Mouse (Mus musculus) embryonic facial prominence, embryonic 14.5 days (tissue): ENCODE results near the gene Vsig8. TPM values are rescaled to one million over a fixed set of nuclear protein-coding genes. Genes with fewer than 3 reads are reported as not detected.

Experiments
- ATAC-seq: fragments of 200-750 bp; cut with Nextera tagmentation; 2 replicates; pipeline ENCODE4 v1.8.0; 2017; ENCODE audit warnings: low read depth, moderate number of reproducible peaks, moderate TSS enrichment
- DNase-seq: peaks from one replicate; pipeline ENCODE4 v3.0.0-alpha.2; 2015; ENCODE audit warnings: low spot score
- H3K27ac ChIP-seq: fragments of 300-500 bp; sonication (generic); replicated peaks from 2 replicates; pipeline ENCODE4 v1.5.1; 2014; ENCODE audit warnings: low read depth, mild to moderate bottlenecking, low read length, moderate library complexity
- H3K27me3 ChIP-seq: fragments of 300-500 bp; sonication (generic); replicated peaks from 2 replicates; pipeline ENCODE4 v1.6.1; 2014; ENCODE audit warnings: low read length; ENCODE audit not compliant: control insufficient read depth, insufficient read depth
- H3K36me3 ChIP-seq: fragments of 300-500 bp; sonication (generic); 2 replicates; pipeline ENCODE4 v1.6.1; 2014; ENCODE audit warnings: low read length, mixed read lengths; ENCODE audit not compliant: control insufficient read depth, insufficient read depth
- H3K4me1 ChIP-seq: fragments of 300-500 bp; sonication (generic); 2 replicates; pipeline ENCODE4 v1.6.1; 2014; ENCODE audit warnings: antibody characterized with exemption, low read length; ENCODE audit not compliant: control insufficient read depth, insufficient read depth
- H3K4me2 ChIP-seq: fragments of 300-500 bp; sonication (generic); 2 replicates; pipeline ENCODE4 v1.6.1; 2014; ENCODE audit warnings: low read depth, mild to moderate bottlenecking, low read length, moderate library complexity, mixed read lengths
- H3K4me3 ChIP-seq: fragments of 300-500 bp; sonication (generic); 2 replicates; pipeline ENCODE4 v1.5.1; 2014; ENCODE audit warnings: low read depth, mild to moderate bottlenecking, low read length
- H3K9ac ChIP-seq: fragments of 300-500 bp; sonication (generic); 2 replicates; pipeline ENCODE4 v1.6.1; 2014; ENCODE audit warnings: low read depth, mild to moderate bottlenecking, low read length, moderate library complexity, mixed read lengths
- H3K9me3 ChIP-seq: fragments of 300-500 bp; sonication (generic); 2 replicates; pipeline ENCODE4 v1.6.1; 2016; ENCODE audit warnings: low read length; ENCODE audit not compliant: control insufficient read depth
- WGBS: fragments of 180-500 bp; shearing (Covaris S2); extraction: QIAGEN DNeasy Blood & Tissue Kit; methylation state at CpG from one replicate; pipeline ENCODE4 v1.1.7; 2014; 5-methylcytosine and 5-hydroxymethylcytosine counted together
- polyA plus RNA-seq: library from polyadenylated mRNA; unstranded; fragments of >200 nt; fragmentation: Nextera tagmentation; extraction: Ambion mirVana; gene quantifications from 2 replicates; pipeline ENCODE4 v1.2.1, GENCODE M21; 2014

The Vsig8 gene
- polyA plus RNA-seq, 1 experiment from 2014 or later = 1.6 TPM

DNA sequence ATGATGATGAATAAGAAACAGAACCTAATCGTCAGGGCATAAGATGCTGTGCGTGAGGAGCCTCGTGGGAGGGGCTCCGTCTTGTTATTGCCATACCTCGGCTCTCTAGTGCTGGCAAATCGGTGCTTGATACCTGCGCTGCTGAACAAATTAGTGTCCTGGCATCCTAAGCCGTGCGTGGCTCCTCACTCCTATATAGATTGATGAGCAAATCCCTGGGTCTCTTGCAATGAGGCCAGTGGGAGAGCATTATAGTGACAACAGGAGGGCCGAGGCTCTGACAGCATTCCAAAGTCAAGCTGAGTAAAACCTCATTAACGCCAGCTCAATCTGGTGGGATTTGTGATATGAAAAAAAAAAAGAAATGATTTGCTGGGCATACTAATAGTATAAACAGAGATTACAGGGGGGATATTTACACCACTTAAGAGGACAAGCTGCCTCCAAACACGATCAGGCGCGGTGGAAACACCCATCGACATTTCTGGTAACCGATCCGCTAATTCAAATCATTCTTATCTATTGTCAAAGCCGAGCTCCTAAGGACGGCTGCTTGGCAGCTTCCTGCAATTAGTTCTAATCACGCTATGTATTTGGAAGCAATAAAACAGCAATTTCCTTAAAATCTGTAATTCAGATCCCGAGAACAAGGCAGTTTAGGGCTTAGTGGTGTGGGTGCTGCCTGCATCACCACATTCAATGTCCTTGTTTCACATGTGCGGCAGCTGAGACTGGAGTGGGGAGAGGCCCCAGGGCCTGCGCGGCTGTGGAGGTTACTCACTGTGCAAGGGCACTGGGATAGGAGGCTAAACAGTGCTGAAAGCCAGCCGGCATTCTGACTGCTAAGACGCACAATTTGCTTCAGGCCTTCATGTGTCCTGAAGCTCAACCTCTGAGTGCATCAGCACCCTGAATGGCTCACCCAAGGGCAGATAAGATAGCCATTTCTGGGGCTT, 30.2 kb downstream of the Vsig8 start:
- no peaks in the 10 kb centered on the region for H3K9me3 ChIP-seq
- DNase-seq (no peak), ATAC-seq (no peak)
- no peak overlapping the region for H3K4me3 ChIP-seq
- no peak overlapping the region for H3K4me2 ChIP-seq
- H3K27me3 ChIP-seq = peaks cover 11% of the 10 kb centered on the region; the same call in 1 of the 2 replicates
- no peaks in the 10 kb centered on the region for H3K36me3 ChIP-seq
- 28% methylated on average over 26 of the region's 26 CpGs for WGBS
- no peak overlapping the region for H3K9ac ChIP-seq
- no peak overlapping the region for H3K27ac ChIP-seq
- H3K4me1 ChIP-seq = no peaks in the 10 kb centered on the region

DNA sequence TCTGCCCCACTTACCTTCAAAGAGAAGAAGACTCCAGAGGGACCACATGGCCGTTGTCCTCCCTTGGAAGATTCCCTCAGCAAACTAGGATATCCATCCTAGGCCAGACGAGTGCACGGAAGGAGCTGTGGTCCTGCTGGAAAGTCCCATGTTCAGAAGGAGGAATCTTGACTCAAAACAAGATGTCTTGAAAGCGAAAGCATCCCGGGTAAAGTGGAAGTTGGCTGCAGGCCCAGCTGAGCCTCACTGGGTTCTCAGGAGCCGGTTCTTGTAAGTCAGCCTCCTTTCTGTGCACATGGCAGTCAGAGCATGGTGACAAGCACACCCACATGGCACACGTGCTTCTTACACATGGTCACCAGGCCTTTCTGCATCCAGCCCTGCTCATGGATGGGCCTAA, 34.6 kb downstream of the Vsig8 start, which contains the start of gene Slamf8:
TSS of gene Slamf8 (minus strand) at position 184 of the 400 bp plus-strand sequence.
- DNase-seq (peak; percentile 44), ATAC-seq (no peak)
- H3K4me1 ChIP-seq = no peaks in the 10 kb centered on the region
- WGBS = 70% methylated on average over 7 of the region's 7 CpGs
- H3K4me3 ChIP-seq = no peak within 1 kb of the TSS
- H3K9me3 ChIP-seq = no peaks in the 10 kb centered on the region
- H3K36me3 ChIP-seq = no peaks in the 10 kb centered on the region
- no peak within 1 kb of the TSS for H3K27ac ChIP-seq
- no peak within 1 kb of the TSS for H3K4me2 ChIP-seq
- H3K27me3 ChIP-seq = peaks cover 5% of the 10 kb centered on the region; the same call in 1 of the 2 replicates
- no peak within 1 kb of the TSS for H3K9ac ChIP-seq

DNA sequence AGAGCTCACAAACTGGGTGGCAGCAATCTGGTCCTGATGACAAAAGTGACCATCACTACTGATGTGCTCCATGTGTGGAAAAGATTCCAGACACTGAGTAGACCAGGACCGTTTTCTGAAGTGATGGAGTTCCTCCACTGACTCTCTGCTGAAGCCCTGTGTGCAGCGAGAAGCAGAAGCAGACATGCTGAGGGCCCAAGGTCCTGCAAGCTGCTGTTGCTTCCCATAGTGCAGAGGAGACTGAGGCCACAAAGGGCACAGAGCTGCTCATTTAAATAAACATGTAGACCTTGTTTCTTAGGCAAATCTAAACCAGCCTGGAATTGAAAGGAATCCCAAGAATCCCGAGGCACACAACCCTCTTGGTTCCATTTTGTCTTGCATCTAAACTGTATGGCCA, 37.6 kb downstream of the Vsig8 start:
- WGBS = 51% methylated on average over 3 of the region's 3 CpGs
- no peak for DNase-seq
- ATAC-seq = no peak

DNA sequence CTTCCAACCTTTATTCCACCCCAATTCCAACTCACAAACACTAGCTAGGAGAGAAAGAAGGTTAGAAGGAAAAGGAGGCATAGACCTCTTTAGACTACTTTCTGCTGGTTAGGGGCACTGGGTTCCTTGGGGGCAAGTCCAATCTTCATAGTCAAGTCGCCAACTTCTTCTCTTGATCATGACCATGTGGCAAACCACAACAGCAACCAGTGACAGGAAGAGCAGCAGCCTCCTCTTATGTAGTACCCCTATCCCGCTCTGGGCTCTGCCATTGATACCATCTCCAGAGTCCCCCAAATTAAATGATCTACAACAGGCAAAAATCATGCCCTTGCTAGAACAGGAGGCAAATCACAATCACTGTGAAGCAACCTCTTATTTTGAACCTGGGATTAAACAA, 38.2 kb downstream of the Vsig8 start:
- Histone ChIP-seq H3K4me3 (no peak overlapping the region), H3K4me2 (no peak overlapping the region), H3K27me3 (no peaks in the 10 kb centered on the region; the same call in 1 of the 2 replicates), H3K4me1 (no peaks in the 10 kb centered on the region), H3K36me3 (no peaks in the 10 kb centered on the region), H3K9me3 (no peaks in the 10 kb centered on the region), H3K27ac (no peak overlapping the region), H3K9ac (no peak overlapping the region)
- no peak for DNase-seq
- 76% methylated on average over 2 of the region's 2 CpGs for WGBS
- no peak for ATAC-seq

More for the DNA sequence above, 37.6 kb downstream of the Vsig8 start:
- Histone ChIP-seq H3K4me2 (no peak overlapping the region), H3K9me3 (no peaks in the 10 kb centered on the region), H3K36me3 (no peaks in the 10 kb centered on the region), H3K4me3 (no peak overlapping the region), H3K27me3 (no peaks in the 10 kb centered on the region; the same call in 1 of the 2 replicates), H3K27ac (no peak overlapping the region), H3K4me1 (no peaks in the 10 kb centered on the region), H3K9ac (no peak overlapping the region)

DNA sequence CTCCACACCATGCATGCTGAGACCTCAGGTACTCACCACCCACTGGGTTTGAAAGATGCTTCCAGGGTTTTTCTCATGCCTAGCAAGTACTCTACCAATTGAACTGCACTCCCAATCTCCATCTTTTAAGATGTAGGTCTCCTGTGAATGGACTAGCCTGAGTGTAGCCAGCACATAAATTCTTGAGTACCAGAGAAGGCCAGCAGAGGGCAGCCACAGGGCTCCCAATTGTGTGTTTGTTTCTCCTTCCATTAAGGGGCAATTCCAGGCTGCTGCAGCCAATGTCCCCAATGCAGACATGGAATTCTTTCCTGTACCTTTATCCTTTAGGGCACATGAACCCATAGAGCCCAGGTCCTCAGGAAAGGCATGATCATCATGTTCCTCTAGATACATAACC, 38.8 kb downstream of the Vsig8 start:
- H3K27me3 ChIP-seq = no peaks in the 10 kb centered on the region; the same call in 1 of the 2 replicates
- DNase-seq = no peak
- H3K4me3 ChIP-seq = no peak overlapping the region
- H3K36me3 ChIP-seq = no peaks in the 10 kb centered on the region
- H3K4me1 ChIP-seq = no peaks in the 10 kb centered on the region
- no peak for ATAC-seq
- no peaks in the 10 kb centered on the region for H3K9me3 ChIP-seq
- H3K4me2 ChIP-seq = no peak overlapping the region
- no peak overlapping the region for H3K9ac ChIP-seq
- H3K27ac ChIP-seq = no peak overlapping the region

DNA sequence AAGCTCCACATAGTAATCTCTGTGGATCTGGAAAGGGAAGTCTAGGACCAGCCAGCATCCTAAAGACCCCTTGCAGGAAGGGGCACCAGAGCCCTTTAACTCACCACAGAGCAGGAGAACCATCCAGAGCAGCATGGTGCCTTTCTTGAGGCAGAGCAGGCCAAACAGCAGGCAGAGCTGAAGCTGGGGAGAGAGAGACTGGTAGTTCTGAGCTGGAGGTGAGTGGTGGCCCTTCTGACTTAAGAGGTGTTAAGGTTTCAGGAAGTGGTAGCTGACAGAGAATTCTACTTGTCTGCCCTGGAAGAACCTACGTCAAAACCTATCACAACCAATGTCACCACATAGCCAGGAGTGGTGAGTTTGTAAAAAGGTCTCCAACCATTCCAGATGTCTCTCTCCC, 46.6 kb downstream of the Vsig8 start, which contains the start of gene Fcrl6:
TSS of gene Fcrl6 (minus strand) at position 226 of the 400 bp plus-strand sequence.
- DNase-seq (no peak), ATAC-seq (no peak)
- Histone ChIP-seq H3K36me3 (no peaks in the 10 kb centered on the region), H3K4me2 (no peak within 1 kb of the TSS), H3K27ac (no peak within 1 kb of the TSS), H3K4me3 (no peak within 1 kb of the TSS), H3K9ac (no peak within 1 kb of the TSS), H3K27me3 (no peaks in the 10 kb centered on the region; the same call in 1 of the 2 replicates), H3K9me3 (no peaks in the 10 kb centered on the region), H3K4me1 (no peaks in the 10 kb centered on the region)
- WGBS = 50% methylated on average over 1 of the region's 1 CpGs

DNA sequence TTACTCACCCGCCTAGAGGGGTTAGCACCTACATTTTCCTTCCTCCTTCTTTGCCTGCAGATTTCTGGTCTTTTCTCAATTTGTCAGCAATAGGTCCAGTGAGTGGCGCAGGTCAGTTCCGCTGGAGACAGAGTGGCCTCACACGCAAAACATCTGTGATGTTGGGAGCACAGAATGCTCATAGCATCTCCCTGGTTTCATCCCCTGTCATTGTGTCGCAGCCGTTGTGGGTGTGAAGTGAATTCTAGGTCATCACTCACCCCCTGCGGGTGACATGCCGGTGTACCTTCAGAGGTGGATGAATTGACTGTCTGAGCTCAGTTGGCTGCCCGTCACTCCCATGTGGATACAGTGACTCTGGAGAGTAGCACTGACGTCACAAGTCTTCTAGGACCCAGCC, 55.6 kb downstream of the Vsig8 start:
- no peak overlapping the region for H3K4me3 ChIP-seq
- ATAC-seq = no peak
- no peak overlapping the region for H3K4me2 ChIP-seq
- DNase-seq = no peak
- H3K27ac ChIP-seq = no peak overlapping the region
- 81% methylated on average over 10 of the region's 10 CpGs for whole genome bisulfite sequencing
- no peak overlapping the region for H3K9ac ChIP-seq
- H3K36me3 ChIP-seq = no peaks in the 10 kb centered on the region
- no peaks in the 10 kb centered on the region for H3K27me3 ChIP-seq
- H3K4me1 ChIP-seq = no peaks in the 10 kb centered on the region
- H3K9me3 ChIP-seq = no peaks in the 10 kb centered on the region

DNA sequence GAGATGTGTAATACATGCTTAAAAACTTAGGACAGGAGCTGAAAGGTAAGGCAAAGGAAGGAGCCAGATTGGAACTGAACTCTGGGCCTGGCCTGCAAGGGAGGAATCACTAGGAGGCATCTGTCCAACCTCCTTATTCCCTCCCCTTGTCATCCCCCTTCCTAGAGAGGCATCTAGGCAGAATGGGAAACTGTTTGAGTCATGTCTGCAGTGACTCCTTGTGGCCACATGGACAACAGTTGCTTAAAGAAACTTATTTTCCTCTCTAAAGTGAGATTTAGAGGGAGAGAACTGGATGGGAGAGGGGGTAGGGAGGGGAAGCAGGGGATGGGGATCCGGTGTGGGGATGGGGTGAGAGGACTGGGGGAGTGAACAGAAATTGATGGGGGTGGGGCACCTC, 57.0 kb downstream of the Vsig8 start:
- 67% methylated on average over 1 of the region's 1 CpGs for WGBS
- Histone ChIP-seq H3K36me3 (no peaks in the 10 kb centered on the region), H3K9ac (no peak overlapping the region), H3K4me3 (no peak overlapping the region), H3K9me3 (no peaks in the 10 kb centered on the region), H3K4me1 (peaks cover 5% of the 10 kb centered on the region), H3K27ac (no peak overlapping the region), H3K4me2 (no peak overlapping the region), H3K27me3 (no peaks in the 10 kb centered on the region)
- ATAC-seq (no peak), DNase-seq (peak; percentile 28)
